Mouse (Mus musculus): ENCODE measurements at regions not wholly inside any gene's neighbourhood (a gene's known extent, or its start where the extent isn't known, plus 50 kb on each side); places are given as distances from the start of the nearest gene placed in this dataset.

- DNase-seq = no peak
- Histone ChIP-seq H3K4me3 (no peak overlapping the region), H3K27ac (no peak overlapping the region)
- intact Hi-C loops (cut with DNase I) = no loop called here
- TF ChIP-seq CTCF (IDR thresholded peaks at IDR 0.05) = no peak
Measured at GRCm38 (mm10) chr11:40624126-40624778, 70.8 kb downstream of the Mat2b start.

DNA sequence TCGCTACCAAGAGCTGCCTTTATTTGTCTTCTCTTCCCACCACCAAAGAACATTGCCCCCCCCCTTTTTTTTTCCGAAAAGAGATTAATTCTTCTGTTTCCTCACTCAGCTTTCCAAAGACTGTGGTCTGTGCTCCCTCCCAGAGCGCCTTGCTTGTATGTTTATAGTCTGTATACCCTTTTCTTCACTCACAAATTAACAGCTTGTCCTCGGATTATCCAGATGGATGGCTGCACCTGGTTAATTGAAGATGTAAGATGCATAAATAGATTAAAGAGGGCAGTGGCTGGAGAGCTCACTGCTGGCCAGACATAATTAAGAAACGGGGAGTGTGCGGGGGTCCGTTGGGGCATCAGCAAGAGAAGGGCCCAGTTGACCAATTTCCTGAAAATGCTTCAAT lies 75.0 kb downstream of the Mat2b start:
- DNase-seq = no peak
- intact Hi-C loops (cut with DNase I) = no loop called here
- H3K4me3 ChIP-seq = no peak overlapping the region
- no peak overlapping the region for H3K27ac ChIP-seq
- TF ChIP-seq CTCF (IDR thresholded peaks at IDR 0.05) = no peak

DNA sequence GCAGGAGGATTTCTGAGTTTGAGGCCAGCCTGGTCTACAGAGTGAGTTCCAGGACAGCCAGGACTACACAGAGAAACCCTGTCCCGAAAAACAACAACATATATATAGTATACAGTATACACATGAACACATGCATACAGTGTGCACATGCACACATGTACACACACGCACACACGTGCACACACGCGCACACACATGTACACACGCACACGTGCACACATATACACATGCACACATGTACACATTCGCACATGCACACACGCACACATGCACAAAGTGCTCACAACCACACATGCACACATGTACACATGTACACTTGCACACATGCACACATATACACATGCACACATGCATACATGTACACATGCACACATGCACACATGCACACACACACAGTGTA lies 92.0 kb downstream of the Mat2b start:
- Histone ChIP-seq H3K27ac (no peak overlapping the region), H3K4me3 (no peak overlapping the region)
- no peak for DNase-seq
- intact Hi-C loops (cut with DNase I) = loop anchor here (5.0 kb wide), 1 partner anchor 159 kb away; no protein-coding TSS in a partner anchor
- no peak for TF ChIP-seq CTCF (IDR thresholded peaks at IDR 0.05)

DNA sequence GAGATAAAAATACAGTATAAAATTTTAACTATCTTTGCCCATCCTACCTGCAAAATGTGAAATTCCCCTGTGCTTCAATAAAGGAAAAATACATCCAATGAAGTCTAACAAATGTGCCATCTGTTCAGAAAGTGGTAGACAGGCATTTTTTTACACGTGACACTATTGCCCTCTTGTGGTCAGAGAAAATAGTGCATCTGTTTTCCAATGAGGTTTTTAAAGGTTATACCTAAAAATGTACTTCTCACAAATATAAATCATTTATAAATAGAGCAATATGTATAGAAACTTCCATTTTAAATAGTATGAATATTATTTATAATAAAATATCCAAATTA lies 93.5 kb downstream of the Mat2b start:
- Histone ChIP-seq H3K27ac (no peak overlapping the region), H3K4me3 (no peak overlapping the region)
- peak; percentile 83 for TF ChIP-seq CTCF (IDR thresholded peaks at IDR 0.05)
- intact Hi-C loops (cut with DNase I) = loop anchor here (5.0 kb wide), 1 partner anchor 161 kb away; no protein-coding TSS in a partner anchor
- DNase-seq = no peak

GRCm38 (mm10) chr11:40600773-40601571 lies 94.0 kb downstream of the Mat2b start:
- H3K27ac ChIP-seq = no peak overlapping the region
- H3K4me3 ChIP-seq = no peak overlapping the region
- DNase-seq = no peak
- no peak for TF ChIP-seq CTCF (IDR thresholded peaks at IDR 0.05)
- intact Hi-C loops (cut with DNase I) = loop anchor here (5.0 kb wide), 1 partner anchor 161 kb away; no protein-coding TSS in a partner anchor

DNA sequence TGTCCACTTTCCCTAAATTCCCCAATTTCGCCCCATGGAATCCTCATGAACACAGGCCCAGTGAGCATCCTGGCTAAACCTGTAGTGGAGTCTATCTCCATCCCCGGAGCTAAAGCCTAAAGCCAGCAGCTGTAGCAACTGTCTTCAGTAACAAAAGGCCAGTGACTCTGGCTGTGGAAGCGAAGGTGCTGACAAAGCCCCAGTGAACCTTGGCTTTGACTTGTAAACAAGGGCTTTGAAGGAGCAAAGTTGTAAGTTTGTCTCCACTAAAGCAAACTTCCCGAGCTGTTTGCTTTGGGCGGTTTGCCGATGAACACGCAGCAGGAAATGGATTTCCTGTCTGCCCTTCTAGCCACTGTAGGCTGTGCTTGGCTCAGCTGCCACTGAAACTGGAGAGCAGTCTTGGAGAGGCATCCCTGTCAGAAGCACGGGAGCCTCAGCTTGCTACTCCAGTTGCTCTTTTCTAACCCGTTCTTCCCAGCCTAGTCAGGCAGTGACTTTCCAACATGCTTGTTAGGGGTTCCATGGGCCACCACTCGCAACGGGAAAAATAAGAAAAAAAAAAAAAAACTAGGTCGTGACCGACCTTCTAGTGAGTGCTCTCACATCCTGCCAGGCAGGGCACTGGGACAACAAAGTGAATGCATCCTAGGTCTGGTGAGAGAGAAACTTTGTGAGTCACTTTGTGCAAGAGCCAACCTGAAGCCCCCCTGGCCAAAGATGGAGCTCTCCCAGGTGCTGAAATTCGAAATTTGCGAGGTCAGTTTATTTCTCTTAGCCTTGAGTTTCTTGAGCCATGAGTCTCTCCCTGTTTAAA lies 94.8 kb downstream of the Mat2b start:
- no peak for DNase-seq
- Histone ChIP-seq H3K4me3 (no peak overlapping the region), H3K27ac (no peak overlapping the region)
- intact Hi-C loops (cut with DNase I) = loop anchor here (5.0 kb wide), 1 partner anchor 162 kb away; no protein-coding TSS in a partner anchor
- TF ChIP-seq CTCF (IDR thresholded peaks at IDR 0.05) = no peak

GRCm38 (mm10) chr11:40596347-40596746 lies 98.7 kb downstream of the Mat2b start:
- TF ChIP-seq CTCF (IDR thresholded peaks at IDR 0.05) = no peak

DNA sequence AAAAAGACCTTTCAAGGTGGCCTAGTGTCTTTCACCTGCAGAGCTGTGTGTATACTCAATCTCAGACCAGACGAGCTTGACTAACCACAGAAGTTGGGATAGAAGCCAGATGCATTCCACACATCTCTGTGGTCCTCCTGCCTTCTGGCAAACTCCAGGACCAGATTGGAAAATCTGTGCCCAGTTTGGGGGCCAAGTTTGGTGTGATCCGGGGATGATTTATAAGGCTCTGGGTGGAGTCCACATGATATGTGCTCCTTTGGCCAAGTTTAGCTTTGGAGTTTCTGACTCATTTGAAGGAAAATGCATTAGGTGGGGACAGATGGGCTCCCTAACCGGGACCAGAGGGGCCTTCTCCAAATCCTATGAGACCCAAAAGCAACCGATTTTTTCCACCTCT lies 102.9 kb downstream of the Mat2b start:
- H3K4me3 ChIP-seq = no peak overlapping the region
- TF ChIP-seq CTCF (IDR thresholded peaks at IDR 0.05) = no peak
- no peak overlapping the region for H3K27ac ChIP-seq
- DNase-seq = no peak
- intact Hi-C loops (cut with DNase I) = no loop called here

More at GRCm38 (mm10) chr11:40596347-40596746, 98.7 kb downstream of the Mat2b start:
- H3K4me3 ChIP-seq = no peak overlapping the region
- intact Hi-C loops (cut with DNase I) = no loop called here
- H3K27ac ChIP-seq = no peak overlapping the region
- DNase-seq = no peak

GRCm38 (mm10) chr11:40573758-40574139 lies 121.3 kb downstream of the Mat2b start:
- Histone ChIP-seq H3K4me3 (no peak overlapping the region), H3K27ac (no peak overlapping the region)
- intact Hi-C loops (cut with DNase I) = no loop called here
- no peak for TF ChIP-seq CTCF (IDR thresholded peaks at IDR 0.05)
- DNase-seq = no peak

GRCm38 (mm10) chr11:40572953-40573757 lies 121.8 kb downstream of the Mat2b start:
- H3K27ac ChIP-seq = no peak overlapping the region
- no peak overlapping the region for H3K4me3 ChIP-seq
- intact Hi-C loops (cut with DNase I) = no loop called here
- no peak for DNase-seq
- TF ChIP-seq CTCF (IDR thresholded peaks at IDR 0.05) = no peak

DNA sequence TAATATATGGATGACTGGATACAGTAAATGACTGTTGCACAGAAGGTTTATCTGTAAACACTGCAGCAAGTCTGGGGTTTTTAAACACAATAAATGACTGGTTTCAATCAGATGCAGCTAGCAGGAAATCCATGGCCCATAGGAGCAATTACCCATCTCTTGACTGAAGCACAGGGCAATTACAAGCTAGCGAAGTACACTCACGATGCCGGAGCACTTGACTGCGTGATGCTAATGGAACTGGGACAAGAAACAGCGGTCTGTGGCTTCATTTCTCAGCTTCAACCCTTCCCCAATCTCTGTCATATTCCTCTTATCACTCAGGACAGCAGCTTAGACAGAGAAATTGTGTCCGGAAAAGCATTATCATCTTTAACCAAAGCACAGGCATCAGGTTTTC lies 132.1 kb downstream of the Mat2b start:
- intact Hi-C loops (cut with DNase I) = no loop called here
- no peak for DNase-seq
- Histone ChIP-seq H3K4me3 (no peak overlapping the region), H3K27ac (no peak overlapping the region)
- no peak for TF ChIP-seq CTCF (IDR thresholded peaks at IDR 0.05)

GRCm38 (mm10) chr11:40561983-40562382 lies 133.0 kb downstream of the Mat2b start:
- no peak overlapping the region for H3K4me3 ChIP-seq
- intact Hi-C loops (cut with DNase I) = no loop called here
- TF ChIP-seq CTCF (IDR thresholded peaks at IDR 0.05) = no peak

More at GRCm38 (mm10) chr11:40561983-40562382, 133.0 kb downstream of the Mat2b start:
- no peak for DNase-seq
- H3K27ac ChIP-seq = no peak overlapping the region

Data from gastrocnemius, adult 2 months (tissue).